Mouse (Mus musculus) kidney, postnatal 25 days (tissue): Measurements from ENCODE around the gene Adh4.
"Not testable (repeated sequence)": the region's sequence is repeated elsewhere in the genome, so short reads cannot be mapped to it uniquely, and the experiment has no call there.

Experiments used
- DNase-seq, 2 experiments: peaks; one replicate each; pipeline ENCODE4 v3.0.0; 2021; ENCODE audit warnings: mixed read lengths in 2 of 2

Adh4 gene

DNA sequence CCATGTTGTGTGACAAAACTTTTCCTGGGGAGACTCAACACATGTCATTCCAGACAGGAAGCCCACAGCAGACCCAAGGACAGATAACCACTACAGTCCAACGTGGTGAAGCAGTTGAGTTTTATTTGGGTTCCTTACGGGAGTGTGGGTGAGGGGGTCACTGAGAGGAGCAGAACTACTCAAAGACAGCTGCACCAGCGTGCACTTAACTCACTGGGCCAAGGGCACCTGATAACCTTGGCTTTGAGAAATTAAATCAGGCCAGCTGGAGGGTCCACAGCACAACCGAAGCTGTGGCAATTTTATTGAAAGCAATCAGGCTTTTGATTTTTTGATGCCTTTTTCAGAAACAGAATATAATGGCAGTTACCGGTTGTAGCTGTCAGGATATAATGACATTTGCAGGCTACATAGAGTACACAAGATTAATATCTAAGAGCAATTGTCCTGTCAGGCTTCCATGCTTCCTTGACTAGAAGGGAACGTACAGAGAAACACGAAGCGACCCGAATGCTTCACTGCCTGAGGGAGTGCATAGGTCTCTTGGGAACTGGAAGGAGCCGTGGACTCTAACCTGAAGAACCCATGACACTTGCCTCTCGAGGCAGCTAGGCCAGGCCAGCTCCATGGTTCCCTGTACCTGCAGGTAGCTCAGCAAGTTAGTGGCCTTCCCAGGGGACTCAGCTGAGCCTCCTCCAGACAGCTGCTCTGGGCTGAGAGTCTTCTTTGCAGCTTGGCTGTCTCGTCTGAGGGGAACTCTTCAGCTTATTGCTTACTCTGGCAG, 33.0 kb downstream of the Adh4 start:
- peak; percentile 56 to 83 for DNase-seq

DNA sequence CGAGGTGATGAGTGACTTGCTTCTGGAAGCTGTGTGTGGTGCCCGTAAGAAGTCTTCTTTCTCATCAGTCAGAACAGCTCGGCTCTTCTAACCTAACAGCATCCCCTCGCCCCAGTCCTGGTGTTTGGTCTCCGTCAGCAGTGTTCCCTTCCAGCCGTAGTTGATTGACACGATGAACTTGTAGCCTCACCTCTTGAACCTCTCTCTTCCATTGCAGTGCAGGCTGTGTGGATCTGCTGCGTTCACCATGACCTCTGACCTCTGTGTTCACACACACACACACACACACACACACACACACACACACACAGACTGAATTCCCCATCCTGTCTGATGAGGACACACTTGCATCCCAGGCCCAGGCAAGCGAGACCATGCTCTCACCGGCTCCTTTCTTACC, 36.9 kb downstream of the Adh4 start:
- DNase-seq, result no peak

DNA sequence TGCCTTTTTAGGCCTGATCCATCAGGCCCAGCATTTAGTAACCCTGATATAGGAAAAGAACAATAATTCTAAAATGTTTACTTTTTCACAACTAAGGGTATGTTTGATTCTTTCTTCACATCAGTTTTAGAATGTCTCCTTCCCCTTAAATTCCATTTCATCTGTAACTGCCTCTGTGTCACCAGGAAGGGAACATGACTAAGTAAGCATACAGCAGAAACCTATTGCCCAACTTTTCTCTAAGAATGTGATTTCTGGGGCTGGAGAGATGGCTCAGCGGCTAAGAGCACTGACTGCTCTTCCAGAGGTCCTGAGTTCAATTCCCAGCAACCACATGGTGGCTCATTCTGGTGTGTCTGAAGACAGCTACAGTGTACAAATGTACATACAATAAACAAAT, 39.0 kb downstream of the Adh4 start:
- no peak for DNase-seq

DNA sequence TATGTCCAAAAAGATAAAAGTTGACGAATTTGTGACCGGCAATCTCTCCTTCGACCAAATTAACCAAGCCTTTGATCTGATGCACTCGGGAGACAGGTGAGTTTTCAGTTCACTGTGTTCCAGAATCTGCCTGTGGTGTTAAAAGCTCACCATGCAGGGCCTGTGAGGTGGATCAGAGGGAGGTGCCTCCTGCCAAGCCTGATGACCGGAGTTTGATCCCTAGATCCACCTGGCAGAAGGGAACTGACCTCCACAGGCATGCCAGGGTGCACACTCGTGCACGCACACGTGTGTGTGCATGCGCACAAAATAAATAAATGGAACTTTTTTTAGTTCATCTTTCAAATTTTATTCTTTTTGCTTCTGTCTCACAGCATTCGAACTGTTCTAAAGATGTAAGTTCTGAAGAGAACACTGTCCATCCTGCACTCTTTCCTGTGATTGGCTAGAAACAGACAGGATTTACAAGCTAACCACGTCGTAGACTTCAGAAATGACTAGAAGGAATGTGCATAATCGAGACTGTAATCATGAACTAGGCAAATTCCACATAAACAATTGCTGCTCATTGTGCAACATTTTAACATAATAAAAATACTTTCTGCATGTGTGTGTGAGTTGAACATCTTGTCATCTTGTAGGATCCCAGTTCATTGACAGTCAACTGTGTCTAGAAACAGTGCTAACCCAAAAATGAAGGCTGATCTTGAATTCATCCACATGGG, 39.6 kb downstream of the Adh4 start:
- DNase-seq, result no peak

DNA sequence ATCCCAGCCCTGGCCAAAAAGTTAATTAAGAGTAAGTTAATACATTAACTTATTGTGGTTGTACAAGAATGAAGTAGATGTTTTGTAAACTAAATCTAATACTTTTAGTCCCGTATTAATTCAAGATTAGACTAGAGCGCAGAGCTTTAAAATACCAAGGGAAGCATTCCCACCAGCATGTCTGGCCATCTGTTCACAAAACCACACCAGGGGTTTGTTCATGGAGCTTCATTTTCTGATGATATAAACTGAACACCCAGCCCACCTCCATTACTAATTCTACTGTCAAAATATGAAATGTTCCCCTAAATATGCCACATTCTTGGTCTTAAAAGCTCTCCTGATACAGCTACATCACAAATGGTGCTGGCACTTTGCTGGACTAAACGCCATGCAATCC, 43.2 kb downstream of the Adh4 start:
- no peak for DNase-seq

DNA sequence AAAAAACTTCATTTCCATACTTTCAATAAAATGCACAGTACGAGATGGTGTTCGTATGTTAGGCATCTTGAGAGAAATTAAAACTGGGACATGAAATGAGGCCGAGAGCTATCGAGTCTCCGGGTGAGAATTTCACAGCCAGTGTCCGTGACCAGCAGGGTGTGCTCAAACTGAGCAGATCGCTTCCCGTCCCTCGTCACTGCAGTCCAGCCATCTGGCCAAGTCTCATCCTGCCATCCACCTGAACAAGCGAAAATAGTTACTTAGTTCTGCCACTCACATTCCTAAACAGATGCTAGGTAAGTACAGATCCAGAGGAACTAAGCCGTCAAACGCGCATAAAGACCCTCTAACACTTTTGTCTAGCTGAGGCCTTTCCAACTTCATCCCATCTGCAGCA, 45.0 kb downstream of the Adh4 start:
- DNase-seq, result no peak

DNA sequence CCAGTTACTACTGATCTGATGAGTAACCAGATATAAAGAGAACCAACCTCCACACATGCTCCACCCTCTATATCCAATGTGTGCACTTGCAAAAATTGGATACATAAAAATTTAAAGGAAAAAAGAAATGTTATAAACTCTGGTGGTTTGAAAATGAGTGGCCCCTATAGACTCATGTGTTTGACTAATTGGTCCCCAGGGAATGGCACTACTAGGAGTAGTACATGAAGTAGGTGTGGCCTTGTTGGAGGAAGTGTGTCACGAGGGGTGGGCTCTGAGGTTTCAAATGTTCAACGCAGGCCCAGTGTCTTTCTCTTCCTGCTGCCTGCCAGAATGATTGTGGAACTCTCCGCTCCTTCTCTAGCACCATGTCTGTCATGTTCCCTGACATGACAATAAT, 46.6 kb downstream of the Adh4 start:
- DNase-seq, result no peak

DNA sequence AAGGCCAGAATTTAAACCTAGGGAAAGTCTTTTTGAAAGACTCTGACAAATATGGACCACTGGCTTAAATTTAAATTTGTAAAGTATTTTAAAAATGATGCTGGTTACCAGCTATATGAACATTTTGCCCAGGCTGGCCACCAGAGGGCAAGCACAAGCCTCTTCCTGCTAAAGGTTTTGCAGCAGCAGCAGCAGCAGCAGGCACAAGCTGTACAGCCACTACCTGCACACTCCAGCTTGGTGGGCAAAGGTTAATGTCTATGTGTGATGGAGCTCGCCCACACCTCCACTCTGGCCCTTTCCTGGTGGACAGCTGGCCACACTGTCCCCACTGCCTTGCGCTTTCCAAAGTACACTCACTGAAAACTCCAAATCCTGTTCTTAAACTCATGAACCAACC, 47.9 kb downstream of the Adh4 start:
- DNase-seq, result peak; percentile 52 to 77

DNA sequence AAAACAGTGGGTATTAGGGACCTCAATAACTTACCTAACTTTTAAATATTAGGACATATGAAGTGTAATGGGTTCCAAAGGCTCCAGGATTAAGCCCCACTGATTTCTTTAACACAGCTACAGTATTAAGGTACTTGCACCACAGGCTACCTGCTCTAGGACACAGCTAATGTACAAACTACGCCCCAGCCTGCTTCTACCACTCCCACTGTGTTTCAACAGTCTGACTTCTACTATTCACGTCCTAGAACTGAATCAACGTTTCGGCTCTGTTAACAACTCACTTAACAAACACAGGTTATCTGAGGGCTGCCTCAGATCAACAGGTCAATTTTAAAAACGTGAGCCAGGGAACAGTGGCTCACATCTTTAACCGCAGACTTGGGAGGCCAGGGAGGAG, 48.5 kb downstream of the Adh4 start:
- no peak for DNase-seq

DNA sequence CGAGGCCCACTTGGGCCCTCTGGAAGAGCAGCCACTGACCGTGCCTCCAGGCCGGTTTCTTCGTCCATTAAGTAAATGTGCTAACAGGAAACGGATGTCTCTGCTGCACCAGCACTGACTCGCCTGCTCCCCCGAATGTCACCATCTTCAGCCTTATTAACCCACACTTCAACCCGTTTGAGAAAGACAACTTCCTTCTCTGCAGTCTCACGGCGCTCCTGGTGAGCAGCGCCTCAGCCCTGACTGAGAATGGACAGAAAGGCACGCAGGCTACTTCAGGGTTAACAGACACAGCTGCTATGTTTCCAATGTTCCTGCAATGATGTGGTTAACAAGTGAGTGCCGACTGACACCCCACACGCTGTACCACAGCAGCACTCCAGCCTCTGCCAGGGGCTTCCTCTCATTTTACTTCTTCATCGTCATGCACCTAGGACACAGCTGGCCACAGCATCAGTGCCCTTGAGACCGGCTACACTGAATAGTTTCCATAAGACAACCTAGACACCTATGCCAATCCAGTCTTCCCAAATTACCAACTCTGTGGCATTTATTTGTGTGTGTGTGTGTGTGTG, 49.4 kb downstream of the Adh4 start:
- no peak for DNase-seq

DNA sequence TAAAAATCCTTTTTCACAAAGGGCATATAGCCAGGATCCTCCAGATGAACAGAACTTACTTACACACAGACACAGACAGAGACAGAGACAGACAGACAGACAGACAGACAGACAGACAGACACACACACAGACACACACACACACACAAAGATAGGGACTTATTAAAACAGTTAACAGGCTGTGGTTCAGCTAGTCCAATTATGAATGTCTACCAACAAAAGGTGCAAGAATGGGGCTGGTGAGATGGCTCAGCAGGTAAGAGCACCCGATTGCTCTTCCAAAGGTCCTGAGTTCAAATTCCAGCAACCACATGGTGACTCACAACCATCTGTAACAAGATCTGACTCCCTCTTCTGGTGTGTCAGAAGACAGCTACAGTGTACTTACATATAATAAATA, 51.4 kb downstream of the Adh4 start:
- DNase-seq, result not testable (repeated sequence)

DNA sequence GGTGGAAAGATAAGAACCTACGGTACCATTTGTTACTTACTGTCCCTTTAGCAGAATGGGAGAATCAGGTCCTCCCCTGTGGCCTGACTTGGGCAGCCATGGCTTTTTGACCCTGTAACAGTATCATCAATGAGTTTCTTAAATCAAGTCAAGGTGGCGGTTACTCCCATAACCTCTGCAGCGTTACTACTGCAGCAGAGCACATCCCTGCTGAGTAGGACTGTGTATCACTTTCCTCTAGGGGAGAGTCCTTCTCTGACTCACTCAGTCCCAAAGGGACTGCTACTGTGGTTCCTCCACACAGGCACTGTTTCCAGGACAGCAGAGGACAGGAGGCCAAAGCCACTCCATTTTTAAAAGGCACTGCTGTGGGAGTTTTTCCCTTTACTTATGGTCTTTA, 55.8 kb downstream of the Adh4 start:
- no peak for DNase-seq

DNA sequence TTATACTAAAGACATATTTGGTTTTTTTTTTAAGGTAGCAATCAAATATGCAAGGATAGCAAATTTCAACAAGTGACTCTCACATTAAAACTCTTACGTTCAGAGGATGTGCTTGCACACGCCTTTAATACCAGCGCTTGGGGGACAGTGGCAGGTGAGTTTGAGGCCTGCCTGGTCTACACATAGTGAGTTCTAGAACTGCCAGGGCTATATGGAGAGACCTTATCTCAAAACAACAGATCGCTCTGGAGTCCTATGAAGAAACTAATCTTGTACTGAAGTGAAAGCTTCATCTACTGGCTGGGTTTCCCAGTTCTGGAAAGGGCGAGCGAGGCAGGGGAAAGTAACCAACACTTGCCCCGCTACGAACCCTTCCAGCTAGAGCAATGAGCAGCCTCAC, 64.2 kb downstream of the Adh4 start:
- no peak for DNase-seq
